Mouse (Mus musculus) left cerebral cortex, postnatal 10 days (tissue): ENCODE measurements at regions not wholly inside any gene's neighbourhood (a gene's known extent, or its start where the extent isn't known, plus 50 kb on each side); places are given as distances from the start of the nearest gene placed in this dataset.

ENCODE experiments used
- DNase-seq, 2 experiments: peaks; one replicate each; pipeline ENCODE4 v3.0.0; 2021 to 2022; ENCODE audit warnings: low spot score in 2 of 2, mixed read lengths in 1 of 2; ENCODE audit errors: extremely low spot score in 1 of 2
- intact Hi-C: fragments of 180-260 bp; cut with DNase I; formaldehyde crosslinking; loops from one replicate; pipeline ENCODE4 v1.15.1; 2025

GRCm38 (mm10) chr15:93755989-93756388 lies 160.3 kb upstream of the Prickle1 start:
- no peak for DNase-seq
- intact Hi-C loops = no loop called here

- DNase-seq = peak in 1 of 2 experiments; percentile 35
- intact Hi-C loops = no loop called here
Observed at GRCm38 (mm10) chr15:93751817-93752216, 156.1 kb upstream of the Prickle1 start.

- intact Hi-C loops = no loop called here
- peak; percentile 31 to 53 for DNase-seq
Observed at GRCm38 (mm10) chr15:93750953-93751352, 155.3 kb upstream of the Prickle1 start.

DNA sequence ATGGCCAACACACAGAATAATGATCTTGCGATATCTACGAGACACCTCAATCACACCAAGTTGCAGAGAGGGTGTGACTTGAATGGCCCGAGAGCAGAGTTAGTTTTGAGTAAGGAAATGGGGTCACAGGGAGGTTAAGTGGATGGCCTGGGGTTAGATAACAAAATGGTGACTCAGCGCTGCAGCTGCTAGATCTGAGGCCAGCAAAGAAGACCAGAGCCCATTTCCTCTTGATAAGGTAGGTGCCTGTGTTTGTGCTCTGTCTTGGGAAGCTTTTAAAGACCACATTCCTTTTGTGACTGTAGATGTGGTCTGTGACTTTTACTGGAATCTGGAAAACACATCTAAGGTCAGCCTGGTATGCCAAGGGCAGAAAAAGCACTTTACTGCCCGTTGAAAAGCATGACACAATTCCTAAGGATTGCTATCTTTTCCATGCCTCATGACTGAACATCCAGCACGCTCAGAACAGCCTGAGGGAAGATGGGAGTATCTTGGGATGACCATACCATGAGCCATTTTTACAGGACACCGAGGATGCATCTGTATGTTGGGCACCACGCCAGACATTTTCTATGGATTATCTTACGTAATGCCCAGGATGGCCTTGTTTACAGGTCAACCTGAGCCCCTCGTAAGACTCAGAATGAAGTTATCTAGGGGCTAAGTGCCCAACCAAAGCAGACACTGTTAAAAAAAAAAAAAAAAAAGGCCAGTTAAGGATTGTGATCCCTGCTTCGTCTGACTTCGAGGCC lies 148.7 kb upstream of the Prickle1 start:
- no peak for DNase-seq
- intact Hi-C loops = no loop called here

DNA sequence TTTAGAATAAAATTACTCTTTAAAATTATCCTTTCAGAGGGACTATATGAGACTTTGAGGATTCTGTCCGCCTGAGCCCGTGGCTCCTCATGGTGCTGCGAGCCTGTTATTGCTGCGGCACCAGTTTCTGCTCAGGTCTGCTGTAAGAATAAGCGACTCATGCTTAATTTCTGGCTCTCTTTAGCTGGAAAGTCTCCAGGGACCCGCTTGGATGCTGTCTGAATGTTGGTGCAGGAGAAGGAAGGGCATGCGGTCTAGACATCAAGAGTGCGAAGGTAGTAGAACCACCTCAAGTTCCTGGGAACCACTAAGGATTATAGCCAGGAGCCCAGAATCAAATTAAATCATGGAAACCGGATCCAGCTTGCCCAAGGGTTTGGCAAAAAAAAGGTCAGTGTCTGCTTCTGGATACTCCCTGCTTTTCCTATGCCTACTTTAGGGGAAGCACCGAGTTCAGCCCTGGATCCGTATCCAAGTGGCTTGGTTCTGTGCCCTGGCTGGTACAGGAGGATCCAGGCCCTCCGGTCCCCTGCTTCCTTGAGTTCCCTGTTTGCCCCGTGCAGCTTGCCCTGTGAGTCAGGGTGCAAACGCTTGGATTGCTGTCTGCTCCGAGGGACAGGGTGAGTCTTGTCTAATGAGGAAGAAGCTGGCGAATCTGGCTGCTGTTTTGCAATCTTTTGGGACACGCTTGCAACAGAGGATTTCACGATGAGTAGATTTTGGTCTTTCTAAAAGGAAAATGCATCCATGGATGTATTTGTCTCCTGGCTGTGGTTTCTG lies 138.2 kb upstream of the Prickle1 start:
- DNase-seq = no peak
- intact Hi-C loops = no loop called here

DNA sequence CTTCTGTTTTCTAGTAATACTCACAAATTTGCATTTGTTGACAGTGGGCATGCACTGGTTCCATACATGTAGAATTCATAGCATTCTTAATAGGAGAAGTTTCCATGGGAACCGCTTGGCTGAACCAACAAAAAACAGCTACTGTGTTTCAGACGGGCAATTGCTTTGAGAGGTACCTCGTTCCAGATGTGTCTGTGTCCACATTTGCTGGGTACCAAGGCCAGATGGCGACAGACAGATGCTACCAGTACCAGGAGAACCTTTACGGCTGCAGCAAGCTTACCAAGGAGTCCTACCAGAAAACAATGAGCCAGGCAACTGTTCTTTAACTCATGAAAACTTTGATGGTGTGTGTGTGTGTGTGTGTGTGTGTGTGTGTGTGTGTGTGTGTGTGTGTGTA lies 137.1 kb upstream of the Prickle1 start:
- intact Hi-C loops = no loop called here
- DNase-seq = no peak

DNA sequence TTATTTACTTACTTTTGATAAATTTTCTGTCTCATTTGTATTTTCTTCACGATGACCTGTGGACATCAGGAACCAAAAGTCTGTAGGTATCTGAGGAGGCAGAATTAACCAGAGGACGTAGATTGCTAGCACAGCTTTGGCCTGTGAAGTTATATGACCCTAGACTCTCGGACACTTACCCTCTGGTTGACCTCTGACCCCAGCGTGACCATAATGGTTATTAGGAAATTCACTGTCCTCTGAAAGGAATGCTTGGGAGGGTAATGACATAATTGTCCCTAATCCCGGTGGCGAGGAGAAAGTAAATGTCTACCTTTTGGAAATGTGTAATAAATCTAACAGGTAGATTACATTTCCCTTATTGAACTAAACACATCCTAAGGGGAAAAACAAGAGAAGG lies 135.5 kb upstream of the Prickle1 start:
- no peak for DNase-seq
- intact Hi-C loops = no loop called here

DNA sequence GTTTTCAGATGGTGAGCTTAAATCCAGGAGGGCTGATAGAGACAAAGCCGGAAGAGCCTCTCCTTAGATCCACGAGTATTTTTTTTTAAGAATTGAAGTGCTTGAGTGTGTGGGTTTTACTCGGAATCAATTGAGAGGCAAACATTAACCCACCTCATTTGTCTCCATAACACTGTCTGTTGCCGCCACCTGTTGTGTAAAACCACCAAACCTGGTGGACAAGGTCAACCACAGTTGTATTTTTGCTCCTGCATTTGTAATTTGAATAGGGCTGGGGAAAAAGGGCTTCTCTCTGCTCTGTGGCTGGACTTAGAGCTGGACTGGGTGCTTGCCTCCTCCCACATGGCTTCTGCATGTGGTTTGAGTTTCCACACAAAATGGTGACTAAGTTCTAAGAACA lies 119.8 kb upstream of the Prickle1 start:
- no peak for DNase-seq
- intact Hi-C loops = no loop called here

- intact Hi-C loops = no loop called here
- DNase-seq = peak; percentile 43 to 86
Observed at GRCm38 (mm10) chr15:93713428-93713827, 117.7 kb upstream of the Prickle1 start.

- peak in 1 of 2 experiments; percentile 48 for DNase-seq
- intact Hi-C loops = no loop called here
Observed at GRCm38 (mm10) chr15:93712594-93712993, 116.9 kb upstream of the Prickle1 start.

DNA sequence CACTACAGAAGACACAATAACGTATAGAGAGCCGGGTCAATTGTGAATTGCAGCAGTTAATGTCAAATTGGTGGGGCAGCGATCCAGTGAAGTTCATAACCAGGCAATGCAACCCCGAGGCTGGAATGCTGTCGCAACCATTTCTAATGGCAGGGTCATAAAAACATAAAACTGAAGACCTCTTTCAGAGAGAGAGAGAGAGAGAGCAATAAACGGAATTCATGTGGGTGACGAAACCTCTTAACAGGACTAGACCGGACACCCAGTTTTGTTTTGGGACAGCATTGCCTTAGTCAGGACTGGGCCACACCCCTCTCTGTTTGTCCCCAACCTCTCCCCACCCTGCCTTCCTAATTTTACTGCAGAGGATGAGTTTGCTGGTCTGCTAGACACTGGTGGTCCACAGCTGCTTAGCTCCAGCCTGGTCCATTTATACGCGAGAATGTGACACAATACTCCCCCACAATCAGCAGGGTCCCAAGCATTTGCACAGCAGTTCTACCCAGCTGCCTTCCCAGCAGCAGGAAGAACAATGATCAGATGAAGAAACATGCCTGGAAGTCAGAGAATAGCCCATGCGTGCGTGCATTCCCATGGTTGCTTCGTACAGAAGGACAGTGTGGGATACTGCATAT lies 115.6 kb upstream of the Prickle1 start:
- no peak for DNase-seq
- intact Hi-C loops = no loop called here

DNA sequence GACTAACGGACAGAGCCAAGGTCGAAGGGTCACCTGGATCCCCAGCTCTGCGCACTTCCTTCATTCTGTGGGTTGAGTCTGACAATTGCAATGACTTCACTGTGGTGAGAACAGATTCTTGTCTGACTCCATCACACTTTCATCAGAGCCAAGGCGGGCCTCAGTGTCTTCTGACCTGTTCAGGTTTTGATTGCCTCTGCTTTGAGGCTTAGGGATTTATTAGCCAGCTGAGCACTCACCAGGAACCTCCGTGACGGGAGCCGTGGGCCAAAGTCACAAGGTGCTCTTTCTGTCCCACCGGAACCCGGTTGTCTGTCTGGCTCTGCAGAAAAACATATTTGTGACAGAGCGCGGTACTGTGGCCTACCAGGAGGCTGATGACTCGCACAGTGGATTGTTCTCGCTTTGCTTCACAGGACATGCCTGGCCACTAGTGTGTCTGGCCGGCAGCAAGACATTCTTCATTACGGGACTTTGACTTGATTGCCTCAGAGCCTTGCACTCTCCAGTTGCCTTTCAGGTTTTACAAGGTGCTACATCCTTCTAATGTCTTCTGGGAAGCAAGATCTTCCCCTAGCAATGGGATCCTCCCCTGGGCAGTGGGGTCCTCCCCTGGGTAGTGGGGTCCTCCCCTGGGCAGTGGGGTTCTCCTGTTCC lies 114.9 kb upstream of the Prickle1 start:
- no peak for DNase-seq
- intact Hi-C loops = no loop called here

GRCm38 (mm10) chr15:93706366-93706930 lies 110.8 kb upstream of the Prickle1 start:
- DNase-seq = no peak
- intact Hi-C loops = no loop called here

DNA sequence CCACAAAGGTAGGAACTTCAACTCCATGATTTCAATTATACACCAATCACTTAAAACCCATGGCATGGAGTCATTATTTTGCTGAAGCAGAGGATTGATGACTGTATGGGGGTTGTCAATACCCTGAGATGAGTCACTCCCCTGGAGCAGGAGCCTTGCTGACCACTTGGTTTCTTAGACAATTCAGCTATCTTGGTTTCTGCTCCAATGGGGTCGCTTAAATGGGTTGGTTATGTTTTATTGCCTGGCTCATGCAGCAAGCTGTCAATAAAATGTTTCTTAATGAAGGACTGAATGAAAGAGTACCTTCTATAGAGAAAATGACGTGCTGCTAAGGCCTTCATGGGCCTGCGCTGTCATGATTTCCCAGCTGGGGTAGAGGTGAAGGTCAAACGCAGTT lies 110.0 kb upstream of the Prickle1 start:
- intact Hi-C loops = no loop called here
- DNase-seq = no peak

GRCm38 (mm10) chr15:93705109-93705508 lies 109.4 kb upstream of the Prickle1 start:
- no peak for DNase-seq
- intact Hi-C loops = no loop called here

GRCm38 (mm10) chr15:93701017-93701416 lies 105.3 kb upstream of the Prickle1 start:
- intact Hi-C loops = loop anchor here (5.0 kb wide), 1 partner anchor 131 kb away; no protein-coding TSS in a partner anchor
- DNase-seq = no peak

GRCm38 (mm10) chr15:93699971-93700370 lies 104.3 kb upstream of the Prickle1 start:
- peak; percentile 22 to 48 for DNase-seq
- intact Hi-C loops = loop anchor here (5.0 kb wide), 1 partner anchor 132 kb away; no protein-coding TSS in a partner anchor

GRCm38 (mm10) chr15:93698182-93698822 lies 102.6 kb upstream of the Prickle1 start:
- no peak for DNase-seq
- intact Hi-C loops = no loop called here
